Mouse (Mus musculus): ENCODE results near the gene M1ap. TPM values are rescaled to one million over a fixed set of nuclear protein-coding genes. Genes with fewer than 3 reads are reported as not detected.
A peak's percentile ranks its signal among the peaks of the same experiment; 100 is the strongest.

Gene M1ap
- total and polyA plus RNA-seq, 2 experiments from 2014 or later = 0.10 TPM

DNA sequence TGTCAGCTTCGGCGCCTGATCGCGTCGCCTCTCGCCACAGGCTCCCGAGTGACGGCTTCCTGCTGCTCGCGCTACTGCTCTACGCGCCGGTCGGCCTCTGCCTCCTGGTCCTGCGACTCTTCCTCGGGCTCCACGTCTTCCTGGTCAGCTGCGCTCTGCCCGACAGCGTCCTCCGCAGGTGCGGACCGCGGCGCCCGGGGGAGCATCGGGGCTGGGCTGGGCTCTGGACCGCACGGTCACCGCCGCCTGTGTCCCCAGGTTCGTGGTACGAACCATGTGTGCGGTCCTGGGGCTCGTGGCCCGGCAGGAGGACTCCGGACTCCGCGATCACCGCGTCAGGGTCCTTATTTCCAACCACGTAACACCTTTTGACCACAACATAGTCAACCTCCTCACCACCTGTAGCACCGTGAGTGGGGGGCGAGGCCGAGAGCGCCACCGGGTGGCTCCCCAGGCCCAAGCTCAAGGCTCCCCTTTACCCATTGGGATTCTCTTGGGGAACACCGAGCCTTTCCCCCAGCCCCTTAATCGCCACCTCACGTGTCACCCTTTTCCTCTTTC is 108.2 kb downstream of the M1ap start, which contains the start of gene Htra2:
Gene Htra2 (minus strand): TSS at position 403 of the 561 bp plus-strand sequence.
- no peaks in the 10 kb centered on the region for H3K9me3 ChIP-seq (ENCODE audit: low read length)
- H3K36me3 ChIP-seq (ENCODE audit: insufficient read depth) = peaks cover 14% of the 10 kb centered on the region
- peak within 1 kb of the TSS; percentile 91 for H3K27ac ChIP-seq (ENCODE audit: low read depth, low read length)
- WGBS = under 1% methylated on average over 45 of the region's 50 CpGs
- H3K4me1 ChIP-seq (ENCODE audit: insufficient read depth) = peaks cover 17% of the 10 kb centered on the region
- DNase-seq = peak; percentile 39
- H3K4me3 ChIP-seq (ENCODE audit: low read depth, low read length) = peak within 1 kb of the TSS; percentile 94
- ATAC-seq = peak; percentile 26
- peak; percentile 64 for TF ChIP-seq CTCF (IDR thresholded peaks at IDR 0.05; ENCODE audit: low read depth)
- peak within 1 kb of the TSS; percentile 86 for H3K4me2 ChIP-seq (ENCODE audit: low read depth)
- H3K27me3 ChIP-seq (ENCODE audit: insufficient read depth, low read length) = no peaks in the 10 kb centered on the region
- H3K9ac ChIP-seq = peak within 1 kb of the TSS; percentile 93

- Histone ChIP-seq H3K4me1 (ENCODE audit: insufficient read depth) (peaks cover 13% of the 10 kb centered on the region), H3K4me3 (ENCODE audit: low read depth, low read length) (no peak within 1 kb of the TSS), H3K36me3 (ENCODE audit: insufficient read depth) (peaks cover 14% of the 10 kb centered on the region), H3K9me3 (ENCODE audit: low read length) (no peaks in the 10 kb centered on the region), H3K27ac (ENCODE audit: low read depth, low read length) (no peak within 1 kb of the TSS), H3K27me3 (ENCODE audit: insufficient read depth, low read length) (peaks cover 9% of the 10 kb centered on the region; the same call in 1 of the 2 replicates), H3K4me2 (ENCODE audit: low read depth) (no peak within 1 kb of the TSS), H3K9ac (no peak within 1 kb of the TSS)
- 51% methylated on average over 3 of the region's 3 CpGs for WGBS
- no peak for TF ChIP-seq CTCF (IDR thresholded peaks at IDR 0.05; ENCODE audit: low read depth)
- DNase-seq (no peak), ATAC-seq (no peak)
Measured at GRCm38 (mm10) chr6:83057790-83058189, 111.1 kb downstream of the M1ap start, which contains the start of gene Dqx1. Gene Dqx1 (plus strand): TSS chr6:83057844.

DNA sequence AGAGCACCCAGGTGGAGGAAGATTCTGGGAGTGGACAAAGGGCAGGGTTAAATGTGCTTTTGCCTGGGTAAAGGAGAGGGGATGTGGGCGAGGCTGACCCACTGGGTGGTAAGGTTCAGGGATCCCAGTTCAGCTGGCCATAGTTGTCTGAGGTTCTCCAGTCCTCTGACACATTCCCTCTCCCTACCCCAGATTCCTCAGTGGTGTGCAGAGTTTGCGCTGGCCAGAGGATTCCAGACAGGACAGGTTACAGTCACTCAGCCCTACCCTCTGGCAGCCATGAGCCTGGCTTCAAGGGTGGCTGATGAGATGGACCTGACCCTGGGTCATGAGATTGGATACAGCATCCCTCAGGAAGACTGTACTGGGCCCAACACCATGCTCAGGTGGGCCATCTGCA is 112.0 kb downstream of the M1ap start:
- H3K9ac ChIP-seq = no peak overlapping the region
- ATAC-seq (no peak), DNase-seq (no peak)
- H3K27ac ChIP-seq (ENCODE audit: low read depth, low read length) = no peak overlapping the region
- peaks cover 8% of the 10 kb centered on the region; the same call in 1 of the 2 replicates for H3K4me1 ChIP-seq (ENCODE audit: insufficient read depth)
- H3K9me3 ChIP-seq (ENCODE audit: low read length) = no peaks in the 10 kb centered on the region
- no peak overlapping the region for H3K4me2 ChIP-seq (ENCODE audit: low read depth)
- H3K4me3 ChIP-seq (ENCODE audit: low read depth, low read length) = no peak overlapping the region
- H3K36me3 ChIP-seq (ENCODE audit: insufficient read depth) = peaks cover 14% of the 10 kb centered on the region
- WGBS = 85% methylated on average over 2 of the region's 2 CpGs
- H3K27me3 ChIP-seq (ENCODE audit: insufficient read depth, low read length) = peaks cover 16% of the 10 kb centered on the region
- TF ChIP-seq CTCF (IDR thresholded peaks at IDR 0.05; ENCODE audit: low read depth) = no peak

GRCm38 (mm10) chr6:83065995-83066394 is 119.3 kb downstream of the M1ap start:
- WGBS = 43% methylated on average over 8 of the region's 8 CpGs
- Histone ChIP-seq H3K4me2 (ENCODE audit: low read depth) (no peak overlapping the region), H3K27ac (ENCODE audit: low read depth, low read length) (no peak overlapping the region)

GRCm38 (mm10) chr6:83066441-83066840 is 119.7 kb downstream of the M1ap start:
- H3K4me3 ChIP-seq (ENCODE audit: low read depth, low read length) = no peak overlapping the region
- no peak overlapping the region for H3K27ac ChIP-seq (ENCODE audit: low read depth, low read length)
- H3K36me3 ChIP-seq (ENCODE audit: insufficient read depth) = no peaks in the 10 kb centered on the region
- DNase-seq = no peak
- no peaks in the 10 kb centered on the region for H3K4me1 ChIP-seq (ENCODE audit: insufficient read depth)
- H3K4me2 ChIP-seq (ENCODE audit: low read depth) = no peak overlapping the region
- H3K9ac ChIP-seq = no peak overlapping the region
- ATAC-seq = no peak
- no peak for TF ChIP-seq CTCF (IDR thresholded peaks at IDR 0.05; ENCODE audit: low read depth)
- 26% methylated on average over 6 of the region's 6 CpGs for WGBS
- no peaks in the 10 kb centered on the region for H3K9me3 ChIP-seq (ENCODE audit: low read length)
- H3K27me3 ChIP-seq (ENCODE audit: insufficient read depth, low read length) = peaks cover 56% of the 10 kb centered on the region

More at GRCm38 (mm10) chr6:83065995-83066394, 119.3 kb downstream of the M1ap start:
- H3K4me1 ChIP-seq (ENCODE audit: insufficient read depth) = no peaks in the 10 kb centered on the region
- no peaks in the 10 kb centered on the region for H3K9me3 ChIP-seq (ENCODE audit: low read length)
- H3K4me3 ChIP-seq (ENCODE audit: low read depth, low read length) = no peak overlapping the region
- peaks cover 52% of the 10 kb centered on the region for H3K27me3 ChIP-seq (ENCODE audit: insufficient read depth, low read length)
- no peak overlapping the region for H3K9ac ChIP-seq
- no peak for ATAC-seq
- no peak for DNase-seq
- no peaks in the 10 kb centered on the region for H3K36me3 ChIP-seq (ENCODE audit: insufficient read depth)
- no peak for TF ChIP-seq CTCF (IDR thresholded peaks at IDR 0.05; ENCODE audit: low read depth)

DNA sequence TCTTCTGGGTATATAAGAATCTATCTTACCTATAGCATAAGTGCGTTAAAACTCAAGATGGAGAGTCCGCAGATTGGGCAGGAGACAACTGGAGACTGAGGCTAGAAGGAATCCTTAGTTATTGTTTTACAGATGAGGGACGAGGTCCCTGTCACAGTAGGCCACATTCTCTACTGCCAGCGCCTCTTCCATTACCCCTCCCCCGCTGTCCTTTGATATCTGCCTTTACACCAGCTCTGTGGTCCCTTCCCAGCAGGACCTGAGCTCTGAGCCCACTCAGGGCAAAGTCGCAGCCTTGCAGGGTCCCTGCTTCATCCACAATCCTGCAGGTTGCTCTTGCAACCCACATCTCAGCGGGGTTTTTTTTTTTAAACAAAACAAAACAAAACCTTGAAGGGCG is 121.5 kb downstream of the M1ap start:
- Histone ChIP-seq H3K36me3 (ENCODE audit: insufficient read depth) (no peaks in the 10 kb centered on the region), H3K9me3 (ENCODE audit: low read length) (no peaks in the 10 kb centered on the region), H3K4me3 (ENCODE audit: low read depth, low read length) (no peak overlapping the region)

DNA sequence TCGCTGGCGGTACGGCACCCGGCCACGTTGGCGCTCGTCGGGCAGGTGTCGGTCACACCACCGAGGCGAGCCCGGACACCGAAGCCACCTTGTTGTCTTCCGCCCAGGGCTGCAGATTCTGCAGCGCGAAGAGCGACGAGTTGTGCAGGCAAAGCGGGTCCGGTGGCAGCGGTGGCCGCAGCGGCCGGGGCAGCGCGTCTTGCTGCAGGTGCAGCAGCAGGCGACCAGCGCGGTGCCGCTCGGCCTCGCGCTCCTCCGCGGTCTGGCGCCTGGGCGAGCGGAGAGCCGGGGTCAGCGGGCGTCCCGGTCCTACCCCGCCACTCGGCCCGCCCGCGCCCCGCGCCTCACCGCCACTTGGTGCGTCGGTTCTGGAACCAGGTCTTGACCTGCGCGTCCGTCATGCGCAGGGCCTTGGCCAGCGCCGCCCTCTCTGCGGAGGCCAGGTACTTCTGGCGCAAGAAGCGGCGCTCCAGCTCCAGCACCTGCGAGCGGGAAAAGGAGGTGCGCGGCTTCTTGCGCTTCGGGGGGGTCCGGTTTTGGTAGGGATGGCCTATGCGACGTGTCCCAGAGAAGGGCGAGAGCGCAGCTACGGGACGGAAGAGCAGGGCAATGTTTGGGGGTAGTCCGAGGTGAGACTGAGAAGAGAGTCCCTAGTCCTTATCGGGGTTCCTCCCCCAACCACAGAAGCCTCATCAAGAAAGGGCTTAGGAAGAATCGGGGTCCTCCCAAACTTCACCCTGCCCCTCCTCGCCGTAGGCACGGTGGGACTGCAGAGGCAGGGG is 122.2 kb downstream of the M1ap start:
- Histone ChIP-seq H3K4me2 (ENCODE audit: low read depth) (no peak overlapping the region), H3K27ac (ENCODE audit: low read depth, low read length) (no peak overlapping the region), H3K27me3 (ENCODE audit: insufficient read depth, low read length) (peaks cover 60% of the 10 kb centered on the region), H3K9ac (no peak overlapping the region), H3K9me3 (ENCODE audit: low read length) (no peaks in the 10 kb centered on the region), H3K4me3 (ENCODE audit: low read depth, low read length) (0 out of 2 replicates have a peak overlapping the region, but pooled peaks have one; percentile 9), H3K36me3 (ENCODE audit: insufficient read depth) (no peaks in the 10 kb centered on the region), H3K4me1 (ENCODE audit: insufficient read depth) (no peaks in the 10 kb centered on the region)
- ATAC-seq (no peak), DNase-seq (no peak)
- TF ChIP-seq CTCF (IDR thresholded peaks at IDR 0.05; ENCODE audit: low read depth) = no peak
- 2% methylated on average over 81 of the region's 81 CpGs for WGBS

More for the DNA sequence above, 121.5 kb downstream of the M1ap start:
- Histone ChIP-seq H3K27ac (ENCODE audit: low read depth, low read length) (no peak overlapping the region), H3K4me1 (ENCODE audit: insufficient read depth) (no peaks in the 10 kb centered on the region), H3K27me3 (ENCODE audit: insufficient read depth, low read length) (peaks cover 59% of the 10 kb centered on the region), H3K9ac (no peak overlapping the region), H3K4me2 (ENCODE audit: low read depth) (no peak overlapping the region)
- ATAC-seq (no peak), DNase-seq (no peak)
- 3% methylated on average over 8 of the region's 8 CpGs for WGBS
- no peak for TF ChIP-seq CTCF (IDR thresholded peaks at IDR 0.05; ENCODE audit: low read depth)
